Mouse (Mus musculus): ENCODE measurements at regions not wholly inside any gene's neighbourhood (a gene's known extent, or its start where the extent isn't known, plus 50 kb on each side); places are given as distances from the start of the nearest gene placed in this dataset.
"Not testable (repeated sequence)": the region's sequence is repeated elsewhere in the genome, so short reads cannot be mapped to it uniquely, and the experiment has no call there.

GRCm38 (mm10) chr13:75295818-75296217 lies 206.2 kb downstream of the Pcsk1 start:
- no peak for DNase-seq

GRCm38 (mm10) chr13:75319780-75320179 lies 230.2 kb downstream of the Pcsk1 start:
- no peak for DNase-seq

GRCm38 (mm10) chr13:75320239-75320638 lies 230.6 kb downstream of the Pcsk1 start:
- DNase-seq = no peak

- DNase-seq = no peak
Measured at GRCm38 (mm10) chr13:75337054-75337453, 247.4 kb downstream of the Pcsk1 start.

- no peak for DNase-seq
Measured at GRCm38 (mm10) chr13:75343422-75343821, 253.8 kb downstream of the Pcsk1 start.

GRCm38 (mm10) chr13:75366723-75367426 lies 277.2 kb downstream of the Pcsk1 start:
- DNase-seq = no peak

GRCm38 (mm10) chr13:75368249-75368800 lies 278.7 kb downstream of the Pcsk1 start:
- no peak for DNase-seq

GRCm38 (mm10) chr13:75377100-75377499 lies 287.5 kb downstream of the Pcsk1 start:
- DNase-seq = not testable (repeated sequence)

GRCm38 (mm10) chr13:75377717-75378116 lies 288.1 kb downstream of the Pcsk1 start:
- no peak for DNase-seq

- no peak for DNase-seq
Measured at GRCm38 (mm10) chr13:75384631-75385340, 295.2 kb downstream of the Pcsk1 start.

GRCm38 (mm10) chr13:75389211-75389610 lies 299.6 kb downstream of the Pcsk1 start:
- no peak for DNase-seq

GRCm38 (mm10) chr13:75390177-75390576 lies 300.6 kb downstream of the Pcsk1 start:
- DNase-seq = peak in 1 of 2 experiments; percentile 24

GRCm38 (mm10) chr13:75399846-75400245 lies 306.7 kb upstream of the Ell2 start:
- not testable (repeated sequence) for DNase-seq

GRCm38 (mm10) chr13:75420726-75421125 lies 285.8 kb upstream of the Ell2 start:
- no peak for DNase-seq

GRCm38 (mm10) chr13:75426971-75427370 lies 279.6 kb upstream of the Ell2 start:
- no peak for DNase-seq

- no peak for DNase-seq
Measured at GRCm38 (mm10) chr13:75439170-75439569, 267.4 kb upstream of the Ell2 start.

GRCm38 (mm10) chr13:75440051-75440450 lies 266.5 kb upstream of the Ell2 start:
- no peak for DNase-seq

- DNase-seq = no peak
Measured at GRCm38 (mm10) chr13:75460335-75460878, 246.2 kb upstream of the Ell2 start.

- DNase-seq = no peak
Measured at GRCm38 (mm10) chr13:75461273-75461672, 245.3 kb upstream of the Ell2 start.

GRCm38 (mm10) chr13:75467225-75467624 lies 239.3 kb upstream of the Ell2 start:
- DNase-seq = no peak

- DNase-seq = no peak
Measured at GRCm38 (mm10) chr13:75475828-75476597, 230.5 kb upstream of the Ell2 start.

GRCm38 (mm10) chr13:75483157-75483915 lies 223.2 kb upstream of the Ell2 start:
- not testable (repeated sequence) for DNase-seq

All from kidney, postnatal 25 days (tissue).